Mouse (Mus musculus) erythroblast, embryonic 14.5 days (primary cell): ENCODE data around the gene Arap1. TPM values are rescaled to one million over a fixed set of nuclear protein-coding genes. Genes with fewer than 3 reads are reported as not detected.

ENCODE experiments used
- H3K27me3 ChIP-seq: 2 replicates; pipeline ENCODE4 v1.6.1; 2012; ENCODE audit warnings: inconsistent platforms; ENCODE audit not compliant: control insufficient read depth
- H3K36me3 ChIP-seq: 2 replicates; pipeline ENCODE4 v1.6.1; 2012; ENCODE audit warnings: mild to moderate bottlenecking, inconsistent platforms; ENCODE audit not compliant: control insufficient read depth
- H3K4me1 ChIP-seq: 2 replicates; pipeline ENCODE4 v1.6.1; 2012; ENCODE audit warnings: inconsistent platforms; ENCODE audit not compliant: control insufficient read depth
- H3K4me3 ChIP-seq: replicated peaks from 2 replicates; pipeline ENCODE3; 2012; ENCODE audit warnings: moderate library complexity, mild to moderate bottlenecking, inconsistent platforms
- H3K9me3 ChIP-seq: 2 replicates; pipeline ENCODE4 v1.6.1; 2012; ENCODE audit warnings: low read length, inconsistent platforms, mixed read lengths; ENCODE audit not compliant: control insufficient read depth
- GATA1 ChIP-seq: IDR thresholded peaks from 2 replicates; pipeline ENCODE4 v1.6.1; 2012; ENCODE audit warnings: low read length, inconsistent platforms, mixed read lengths
- TAL1 ChIP-seq: IDR thresholded peaks from 3 replicates; pipeline ENCODE4 v1.6.1; 2012; ENCODE audit warnings: low read length, inconsistent platforms, mixed read lengths
- polyA plus RNA-seq: library from polyadenylated mRNA; stranded (reverse); fragments of >175 nt; gene quantifications from 2 replicates; pipeline ENCODE4 v1.2.3, GENCODE M21; 2012

Gene Arap1
- polyA plus RNA-seq, 1 experiment: 1.1 TPM

GRCm38 (mm10) chr7:101367901-101368852 lies 20.3 kb downstream of the Arap1 start:
- TF ChIP-seq GATA1 (no peak), TAL1 (no peak)
- Histone ChIP-seq H3K36me3 (peaks cover 6% of the 10 kb centered on the region), H3K27me3 (no peaks in the 10 kb centered on the region), H3K4me3 (no peak overlapping the region), H3K4me1 (no peaks in the 10 kb centered on the region), H3K9me3 (peaks cover 2% of the 10 kb centered on the region)

GRCm38 (mm10) chr7:101369666-101370065 lies 21.8 kb downstream of the Arap1 start:
- H3K36me3 ChIP-seq: peaks cover 8% of the 10 kb centered on the region
- no peaks in the 10 kb centered on the region for H3K4me1 ChIP-seq
- H3K27me3 ChIP-seq: no peaks in the 10 kb centered on the region
- TF ChIP-seq TAL1 (no peak), GATA1 (no peak)
- H3K9me3 ChIP-seq: peaks cover 2% of the 10 kb centered on the region
- H3K4me3 ChIP-seq: no peak overlapping the region

- Histone ChIP-seq H3K4me1 (peaks cover 6% of the 10 kb centered on the region), H3K9me3 (peaks cover 2% of the 10 kb centered on the region)
Observed at GRCm38 (mm10) chr7:101373082-101373481, 25.2 kb downstream of the Arap1 start.

GRCm38 (mm10) chr7:101374155-101374554 lies 26.3 kb downstream of the Arap1 start:
- H3K36me3 ChIP-seq: peaks cover 8% of the 10 kb centered on the region
- H3K4me1 ChIP-seq: peaks cover 6% of the 10 kb centered on the region

More at GRCm38 (mm10) chr7:101373082-101373481, 25.2 kb downstream of the Arap1 start:
- Histone ChIP-seq H3K36me3 (peaks cover 8% of the 10 kb centered on the region), H3K27me3 (no peaks in the 10 kb centered on the region), H3K4me3 (no peak overlapping the region)
- TF ChIP-seq GATA1 (no peak), TAL1 (no peak)

GRCm38 (mm10) chr7:101376701-101377340 lies 29.0 kb downstream of the Arap1 start:
- peaks cover 8% of the 10 kb centered on the region for H3K36me3 ChIP-seq
- H3K9me3 ChIP-seq: no peaks in the 10 kb centered on the region
- no peaks in the 10 kb centered on the region for H3K27me3 ChIP-seq
- TF ChIP-seq GATA1: no peak
- no peak for TF ChIP-seq TAL1
- H3K4me3 ChIP-seq: no peak overlapping the region
- H3K4me1 ChIP-seq: peaks cover 8% of the 10 kb centered on the region

More at GRCm38 (mm10) chr7:101374155-101374554, 26.3 kb downstream of the Arap1 start:
- no peak for TF ChIP-seq GATA1
- TF ChIP-seq TAL1: no peak
- Histone ChIP-seq H3K9me3 (peaks cover 2% of the 10 kb centered on the region), H3K27me3 (no peaks in the 10 kb centered on the region), H3K4me3 (no peak overlapping the region)

GRCm38 (mm10) chr7:101377741-101378262 lies 29.9 kb downstream of the Arap1 start:
- Histone ChIP-seq H3K4me3 (peak overlapping the region; percentile 29), H3K36me3 (peaks cover 8% of the 10 kb centered on the region), H3K27me3 (no peaks in the 10 kb centered on the region), H3K9me3 (no peaks in the 10 kb centered on the region), H3K4me1 (peaks cover 8% of the 10 kb centered on the region)
- no peak for TF ChIP-seq TAL1
- TF ChIP-seq GATA1: no peak

GRCm38 (mm10) chr7:101378285-101378684 lies 30.4 kb downstream of the Arap1 start:
- H3K27me3 ChIP-seq: no peaks in the 10 kb centered on the region
- TF ChIP-seq TAL1: no peak
- TF ChIP-seq GATA1: no peak
- no peaks in the 10 kb centered on the region for H3K9me3 ChIP-seq
- peaks cover 8% of the 10 kb centered on the region for H3K4me1 ChIP-seq
- no peak overlapping the region for H3K4me3 ChIP-seq
- H3K36me3 ChIP-seq: peaks cover 3% of the 10 kb centered on the region

GRCm38 (mm10) chr7:101378796-101379465 lies 31.1 kb downstream of the Arap1 start:
- TF ChIP-seq TAL1 (no peak), GATA1 (no peak)
- H3K27me3 ChIP-seq: no peaks in the 10 kb centered on the region
- no peaks in the 10 kb centered on the region for H3K9me3 ChIP-seq
- H3K4me3 ChIP-seq: no peak overlapping the region
- H3K4me1 ChIP-seq: peaks cover 8% of the 10 kb centered on the region
- peaks cover 2% of the 10 kb centered on the region; the same call in 1 of the 2 replicates for H3K36me3 ChIP-seq

GRCm38 (mm10) chr7:101379732-101380131 lies 31.9 kb downstream of the Arap1 start:
- H3K9me3 ChIP-seq: no peaks in the 10 kb centered on the region
- H3K4me3 ChIP-seq: no peak overlapping the region
- no peaks in the 10 kb centered on the region for H3K27me3 ChIP-seq
- peaks cover 10% of the 10 kb centered on the region for H3K4me1 ChIP-seq
- TF ChIP-seq TAL1 (no peak), GATA1 (no peak)
- peaks cover 2% of the 10 kb centered on the region; the same call in 1 of the 2 replicates for H3K36me3 ChIP-seq
